18 mouse cellular contexts compared by ENCODE assay signal in the genomic region with DNA sequence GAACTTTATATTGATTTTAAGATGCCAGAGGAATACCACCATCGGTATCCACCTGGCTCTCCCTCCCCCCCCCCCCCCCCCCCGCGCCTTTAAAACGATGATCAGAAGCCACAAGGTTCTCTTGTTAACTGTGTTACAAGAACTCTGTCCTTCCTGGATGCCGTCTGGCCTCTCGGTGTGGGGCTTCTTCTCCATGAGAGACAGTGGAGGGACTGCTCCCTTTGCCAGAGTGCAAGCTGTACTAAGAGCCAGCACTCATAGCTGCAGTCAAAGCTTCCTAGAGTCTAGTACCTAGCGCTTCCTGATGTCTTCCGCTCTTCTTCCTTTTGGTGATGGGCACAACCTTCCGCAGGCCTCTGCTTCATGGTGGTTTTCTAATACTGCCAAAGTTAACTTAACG.
DNase-seq lines count a peak whose midpoint lies in the region; ATAC-seq lines count a peak whose summit lies in the region.
"Had no signal": no experiment of that assay in that cellular context is flagged by ENCODE, and none has a peak within 500 bp of the region (broad histone marks: within the 10 kb centered on the region; RNA-seq: fewer than 3 reads in every experiment).

No protein-coding gene starts in this region.

- H3K27ac ChIP-seq in midbrain, embryonic 16.5 days (ENCODE audit: low read length), result no peak overlapping the region
- no peak overlapping the region for H3K27ac ChIP-seq in midbrain, embryonic 10.5 days (replicated peaks)
- H3K27ac ChIP-seq: forebrain, embryonic 13.5 days; heart, embryonic 13.5 days; hindbrain, postnatal 0 days had no signal

- ATAC-seq in midbrain, embryonic 16.5 days, result 0 out of 2 replicates have a peak, but pooled peaks have one; percentile 32
- ATAC-seq: activated CD4-positive, CD25-positive, alpha-beta regulatory T cell, adult 4 months; forebrain, embryonic 13.5 days; hindbrain, postnatal 0 days; Patski had no signal

- H3K9ac ChIP-seq in midbrain, embryonic 16.5 days (ENCODE audit: low read depth, low read length), result no peak overlapping the region
- H3K9ac ChIP-seq: embryonic facial prominence, embryonic 13.5 days; forebrain, embryonic 13.5 days; forebrain, postnatal 0 days; heart, embryonic 13.5 days had no signal

- no peaks in the 10 kb centered on the region for H3K9me3 ChIP-seq in midbrain, embryonic 16.5 days (replicated peaks; ENCODE audit: control insufficient read depth, low read length, poor library complexity, severe bottlenecking)
- no peaks in the 10 kb centered on the region for H3K9me3 ChIP-seq in midbrain, embryonic 10.5 days (replicated peaks)
- H3K9me3 ChIP-seq: embryonic facial prominence, embryonic 13.5 days; forebrain, embryonic 13.5 days; heart, embryonic 13.5 days had no signal

- 77% methylated on average over 8 of the region's 10 CpGs for WGBS in midbrain, embryonic 16.5 days
- 75% methylated on average over 8 of the region's 10 CpGs for WGBS in midbrain, embryonic 10.5 days

- no peak overlapping the region for H3K4me3 ChIP-seq in midbrain, embryonic 16.5 days (ENCODE audit: low read depth, low read length)
- H3K4me3 ChIP-seq in midbrain, embryonic 10.5 days, result no peak overlapping the region
- H3K4me3 ChIP-seq: embryonic facial prominence, embryonic 13.5 days; forebrain, embryonic 13.5 days; heart, embryonic 13.5 days had no signal

- H3K36me3 ChIP-seq in midbrain, embryonic 16.5 days (ENCODE audit: control insufficient read depth, insufficient read depth, low read length), result peaks cover 11% of the 10 kb centered on the region; the same call in 1 of the 2 replicates
- H3K36me3 ChIP-seq in midbrain, embryonic 10.5 days, result peaks cover 26% of the 10 kb centered on the region

- H3K4me2 ChIP-seq in midbrain, embryonic 16.5 days (ENCODE audit: low read length), result no peak overlapping the region
- H3K4me2 ChIP-seq: embryonic facial prominence, embryonic 13.5 days; forebrain, embryonic 13.5 days; heart, embryonic 13.5 days had no signal

- DNase-seq in heart, adult 11 months, result peak; percentile 36
- no peak for DNase-seq in heart, adult 18-20 months
- DNase-seq in midbrain, embryonic 10.5 days (ENCODE audit: low spot score), result no peak
- DNase-seq in cerebellum, adult 9-10 months, result peak; percentile 50
- DNase-seq in embryo, embryonic 9.5 days (ENCODE audit: extremely low spot score), result no peak
- DNase-seq in kidney, postnatal 10 days, result no peak
- DNase-seq: adrenal gland, postnatal 25 days; forebrain, postnatal 0 days; gastrocnemius, postnatal 14 days; heart, postnatal 36 days had no signal

- H3K27me3 ChIP-seq in midbrain, embryonic 16.5 days (ENCODE audit: control insufficient read depth, insufficient read depth, low read depth, low read length), result no peaks in the 10 kb centered on the region
- H3K27me3 ChIP-seq in midbrain, embryonic 10.5 days (ENCODE audit: low read depth, poor library complexity, severe bottlenecking), result no peaks in the 10 kb centered on the region
- H3K27me3 ChIP-seq: CH12.LX; embryonic facial prominence, embryonic 13.5 days; forebrain, embryonic 13.5 days; Patski had no signal

- peaks cover 5% of the 10 kb centered on the region; the same call in 1 of the 2 replicates for H3K4me1 ChIP-seq in midbrain, embryonic 16.5 days (ENCODE audit: control insufficient read depth, insufficient read depth, low read length)
- H3K4me1 ChIP-seq in midbrain, embryonic 10.5 days, result peaks cover 18% of the 10 kb centered on the region

Comparison
In these comparisons a context has a peak if more than half of its experiments do, and no peak if none do; other contexts are left out.
1. DNase-seq: peak in heart, adult 11 months (single experiment) and cerebellum, adult 9-10 months (single experiment); none in heart, adult 18-20 months (0 of 2), midbrain, embryonic 10.5 days (single experiment), embryo, embryonic 9.5 days (single experiment) and kidney, postnatal 10 days (single experiment).